Mouse (Mus musculus) hindbrain, embryonic 11.5 days (tissue): Measurements from ENCODE around the gene Mogs. TPM values are rescaled to one million over a fixed set of nuclear protein-coding genes. Genes with fewer than 3 reads are reported as not detected.

ENCODE experiments used
- ATAC-seq: fragments of 200-750 bp; cut with Nextera tagmentation; 2 replicates; pipeline ENCODE4 v1.8.0; 2017; ENCODE audit warnings: mild to moderate bottlenecking, moderate TSS enrichment, moderate library complexity; ENCODE audit not compliant: low FRiP score
- DNase-seq: peaks from one replicate; pipeline ENCODE4 v3.0.0-alpha.2; 2015; ENCODE audit warnings: low spot score
- H3K27ac ChIP-seq: fragments of 300-500 bp; sonication (generic); 2 replicates; pipeline ENCODE4 v1.5.1; 2014; ENCODE audit warnings: mild to moderate bottlenecking, low read depth, low read length
- H3K27me3 ChIP-seq: fragments of 300-500 bp; sonication (generic); 2 replicates; pipeline ENCODE4 v1.6.1; 2014; ENCODE audit warnings: mild to moderate bottlenecking, low read length, moderate library complexity, mixed read lengths; ENCODE audit not compliant: control insufficient read depth, insufficient read depth
- H3K36me3 ChIP-seq: fragments of 300-500 bp; sonication (generic); 2 replicates; pipeline ENCODE4 v1.6.1; 2014; ENCODE audit warnings: mild to moderate bottlenecking, low read length, moderate library complexity, mixed read lengths; ENCODE audit not compliant: control insufficient read depth, insufficient read depth
- H3K4me1 ChIP-seq: fragments of 300-500 bp; sonication (generic); replicated peaks from 2 replicates; pipeline ENCODE4 v1.6.1; 2014; ENCODE audit warnings: low read length, mixed read lengths; ENCODE audit not compliant: control insufficient read depth, insufficient read depth
- H3K4me2 ChIP-seq: fragments of 300-500 bp; sonication (generic); replicated peaks from 2 replicates; pipeline ENCODE4 v1.6.1; 2014; ENCODE audit warnings: mild to moderate bottlenecking, low read depth, low read length
- H3K4me3 ChIP-seq: fragments of 300-500 bp; sonication (generic); 2 replicates; pipeline ENCODE4 v1.5.1; 2014; ENCODE audit warnings: low read depth, low read length
- H3K9ac ChIP-seq: fragments of 300-500 bp; sonication (generic); 2 replicates; pipeline ENCODE4 v1.6.1; 2014; ENCODE audit warnings: low read depth, low read length
- H3K9me3 ChIP-seq: fragments of 300-500 bp; sonication (generic); 2 replicates; pipeline ENCODE4 v1.6.1; 2016; ENCODE audit warnings: low read length; ENCODE audit not compliant: control insufficient read depth
- WGBS: fragments of 180-500 bp; shearing (Covaris S2); extraction: QIAGEN DNeasy Blood & Tissue Kit; methylation state at CpG from one replicate; pipeline ENCODE4 v1.1.7; 2014; 5-methylcytosine and 5-hydroxymethylcytosine counted together
- polyA plus RNA-seq: library from polyadenylated mRNA; unstranded; fragments of >200 nt; fragmentation: Nextera tagmentation; extraction: Ambion mirVana; gene quantifications from 2 replicates; pipeline ENCODE4 v1.2.1, GENCODE M21; 2014

Mogs gene
- polyA plus RNA-seq, 1 experiment from 2014 or later, result 17.1 TPM

GRCm38 (mm10) chr6:83117616-83118015 is 2.3 kb downstream of the Mogs start:
- Histone ChIP-seq H3K9me3 (no peaks in the 10 kb centered on the region), H3K4me2 (no peak overlapping the region), H3K9ac (no peak overlapping the region), H3K4me1 (peaks cover 9% of the 10 kb centered on the region; the same call in 1 of the 2 replicates), H3K36me3 (0 out of 2 replicates have a peak, but pooled peaks cover 7% of the 10 kb centered on the region), H3K27ac (no peak overlapping the region), H3K27me3 (no peaks in the 10 kb centered on the region), H3K4me3 (no peak overlapping the region)
- DNase-seq (no peak), ATAC-seq (no peak)
- WGBS, result 93% methylated on average over 13 of the region's 13 CpGs

DNA sequence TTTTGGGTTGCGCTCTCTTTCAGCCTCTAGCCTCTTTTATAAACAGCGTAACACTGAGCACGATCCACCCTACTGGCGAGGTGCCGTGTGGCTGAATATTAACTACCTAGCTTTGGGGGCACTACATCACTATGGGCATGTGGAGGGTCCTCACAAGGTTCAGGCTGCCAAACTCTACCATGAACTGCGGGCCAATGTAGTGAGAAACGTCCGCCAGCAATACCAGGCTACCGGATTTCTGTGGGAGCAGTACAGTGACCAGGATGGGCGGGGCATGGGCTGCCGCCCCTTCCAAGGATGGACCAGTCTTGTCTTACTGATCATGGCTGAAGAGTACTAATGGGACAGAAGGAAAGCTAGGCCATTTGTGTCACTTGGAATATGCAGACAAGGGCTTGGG is 3.1 kb downstream of the Mogs start:
- WGBS, result 85% methylated on average over 11 of the region's 11 CpGs
- Histone ChIP-seq H3K27ac (no peak overlapping the region), H3K4me3 (no peak overlapping the region), H3K9me3 (no peaks in the 10 kb centered on the region), H3K9ac (0 out of 2 replicates have a peak overlapping the region, but pooled peaks have one; percentile 27), H3K4me2 (no peak overlapping the region), H3K27me3 (no peaks in the 10 kb centered on the region), H3K4me1 (peaks cover 14% of the 10 kb centered on the region; the same call in 1 of the 2 replicates), H3K36me3 (0 out of 2 replicates have a peak, but pooled peaks cover 7% of the 10 kb centered on the region)
- no peak for DNase-seq
- no peak for ATAC-seq

DNA sequence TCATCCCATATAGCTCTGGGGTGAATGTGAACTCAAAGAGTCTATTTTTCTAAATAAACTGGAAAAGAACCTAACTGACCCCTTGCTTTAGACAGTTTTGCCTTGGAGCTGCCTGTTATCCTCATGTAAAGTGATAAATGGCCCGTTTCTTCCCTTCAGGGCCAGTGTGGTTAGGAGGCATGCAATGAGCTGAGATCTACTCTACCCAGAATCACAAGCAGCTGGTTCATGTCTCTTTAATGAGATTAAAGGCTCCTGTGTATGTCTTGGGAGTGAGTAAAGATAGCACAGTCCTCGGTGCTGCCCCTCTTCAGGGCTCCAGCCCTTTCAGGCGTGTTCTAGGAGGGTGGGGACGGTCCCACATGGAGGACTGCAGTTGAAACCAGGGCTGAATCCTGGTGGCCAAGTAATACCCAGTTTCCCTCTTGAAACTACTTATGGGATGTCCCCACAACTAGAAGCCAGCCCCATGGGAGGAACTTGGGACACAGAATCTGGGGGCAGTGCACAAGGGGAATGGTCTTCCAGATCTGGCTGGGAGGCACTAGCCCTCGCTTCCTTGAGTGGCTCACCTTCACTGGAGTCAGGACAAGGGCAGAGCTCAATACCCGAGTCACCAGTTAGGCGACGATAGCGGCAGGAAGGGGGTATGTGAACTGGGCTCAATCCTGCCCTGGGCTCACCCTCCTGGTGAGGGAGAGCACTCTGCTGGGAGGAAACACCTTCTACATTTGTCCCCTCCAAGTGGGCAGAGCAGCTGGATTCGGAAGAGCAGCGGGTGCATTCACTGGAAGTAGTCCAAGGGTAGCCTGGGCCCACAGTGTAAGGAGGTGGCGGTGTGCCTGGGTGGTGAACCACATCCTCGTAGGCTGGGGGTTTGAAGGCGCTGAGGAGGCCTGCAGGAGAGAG is 3.8 kb downstream of the Mogs start:
- peaks cover 14% of the 10 kb centered on the region; the same call in 1 of the 2 replicates for H3K4me1 ChIP-seq
- ATAC-seq, result no peak
- WGBS, result 87% methylated on average over 14 of the region's 14 CpGs

GRCm38 (mm10) chr6:83119734-83120051 is 4.4 kb downstream of the Mogs start:
- Histone ChIP-seq H3K4me3 (peak overlapping the region; percentile 72), H3K9me3 (no peaks in the 10 kb centered on the region), H3K9ac (peak overlapping the region; percentile 91; the same call in 1 of the 2 replicates), H3K4me2 (peak overlapping the region; percentile 81), H3K27ac (no peak overlapping the region), H3K36me3 (0 out of 2 replicates have a peak, but pooled peaks cover 7% of the 10 kb centered on the region), H3K4me1 (peaks cover 17% of the 10 kb centered on the region; the same call in 1 of the 2 replicates), H3K27me3 (no peaks in the 10 kb centered on the region)
- no peak for DNase-seq
- 67% methylated on average over 7 of the region's 7 CpGs for WGBS
- no peak for ATAC-seq

More for the DNA sequence above, 3.8 kb downstream of the Mogs start:
- DNase-seq, result no peak
- H3K36me3 ChIP-seq, result 0 out of 2 replicates have a peak, but pooled peaks cover 7% of the 10 kb centered on the region
- 0 out of 2 replicates have a peak overlapping the region, but pooled peaks have one; percentile 2 for H3K4me3 ChIP-seq
- H3K27me3 ChIP-seq, result no peaks in the 10 kb centered on the region
- no peak overlapping the region for H3K4me2 ChIP-seq
- peak overlapping the region; percentile 91; the same call in 1 of the 2 replicates for H3K9ac ChIP-seq
- H3K27ac ChIP-seq, result no peak overlapping the region
- no peaks in the 10 kb centered on the region for H3K9me3 ChIP-seq

- WGBS, result 1% methylated on average over 37 of the region's 38 CpGs
- H3K27ac ChIP-seq, result peak within 1 kb of the TSS; percentile 99
- H3K4me1 ChIP-seq, result peaks cover 18% of the 10 kb centered on the region
- H3K27me3 ChIP-seq, result no peaks in the 10 kb centered on the region
- DNase-seq (peak; percentile 93), ATAC-seq (peak; percentile 94)
- H3K4me3 ChIP-seq, result peak within 1 kb of the TSS; percentile 80
- peak within 1 kb of the TSS; percentile 97 for H3K9ac ChIP-seq
- 0 out of 2 replicates have a peak, but pooled peaks cover 7% of the 10 kb centered on the region for H3K36me3 ChIP-seq
- H3K4me2 ChIP-seq, result peak within 1 kb of the TSS; percentile 94
- no peaks in the 10 kb centered on the region for H3K9me3 ChIP-seq
Observed at GRCm38 (mm10) chr6:83120930-83121862, 5.9 kb downstream of the Mogs start, which contains the start of gene Wbp1. Gene Wbp1 (minus strand): TSS chr6:83121559.

DNA sequence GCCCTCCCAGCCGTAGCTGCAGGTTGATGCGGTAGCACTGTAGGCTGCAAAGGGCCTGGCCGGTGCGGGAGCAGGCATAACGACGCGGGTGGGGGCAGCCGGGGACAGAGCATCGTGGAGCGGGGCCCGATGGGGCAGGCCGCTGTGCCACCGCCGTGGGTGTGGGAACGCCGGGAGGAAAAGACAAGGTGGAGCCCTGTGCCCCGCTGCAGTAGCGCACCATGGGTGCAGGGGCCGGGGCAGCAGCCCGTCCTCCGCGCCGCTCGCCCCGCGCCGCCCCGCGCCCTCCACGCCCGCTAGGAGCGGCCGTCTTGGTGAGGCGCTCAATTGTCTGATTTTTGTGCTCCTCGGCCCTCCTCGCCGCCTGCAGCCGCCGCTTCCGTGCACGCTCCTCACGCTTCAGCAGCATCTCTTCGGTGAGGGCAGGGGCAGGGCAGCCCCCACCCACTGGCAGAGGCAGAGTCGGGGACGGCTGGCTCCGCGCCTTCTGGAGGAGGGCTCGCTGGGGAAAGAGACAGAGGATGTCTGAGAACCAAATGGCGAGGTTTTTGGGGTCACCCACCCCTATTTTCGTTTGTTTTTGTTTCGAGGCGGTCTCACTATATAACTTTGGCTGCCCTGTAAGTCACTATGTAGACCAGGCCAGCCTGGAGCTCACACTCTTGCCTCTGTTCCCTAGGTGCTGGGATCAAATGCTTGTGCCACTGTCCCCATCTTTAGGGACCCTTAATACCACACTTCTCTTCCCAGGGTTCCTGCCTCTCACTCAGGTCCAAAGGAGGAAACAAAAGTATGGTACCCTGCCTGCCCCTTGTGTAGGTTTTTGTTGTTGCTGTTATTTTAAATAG is 6.8 kb downstream of the Mogs start:
- Histone ChIP-seq H3K4me3 (peak overlapping the region; percentile 80), H3K4me2 (peak overlapping the region; percentile 94), H3K4me1 (peaks cover 18% of the 10 kb centered on the region), H3K9ac (peak overlapping the region; percentile 97), H3K9me3 (no peaks in the 10 kb centered on the region), H3K36me3 (0 out of 2 replicates have a peak, but pooled peaks cover 7% of the 10 kb centered on the region), H3K27me3 (no peaks in the 10 kb centered on the region), H3K27ac (peak overlapping the region; percentile 99)
- ATAC-seq (no peak), DNase-seq (no peak)
- 1% methylated on average over 40 of the region's 52 CpGs for WGBS

DNA sequence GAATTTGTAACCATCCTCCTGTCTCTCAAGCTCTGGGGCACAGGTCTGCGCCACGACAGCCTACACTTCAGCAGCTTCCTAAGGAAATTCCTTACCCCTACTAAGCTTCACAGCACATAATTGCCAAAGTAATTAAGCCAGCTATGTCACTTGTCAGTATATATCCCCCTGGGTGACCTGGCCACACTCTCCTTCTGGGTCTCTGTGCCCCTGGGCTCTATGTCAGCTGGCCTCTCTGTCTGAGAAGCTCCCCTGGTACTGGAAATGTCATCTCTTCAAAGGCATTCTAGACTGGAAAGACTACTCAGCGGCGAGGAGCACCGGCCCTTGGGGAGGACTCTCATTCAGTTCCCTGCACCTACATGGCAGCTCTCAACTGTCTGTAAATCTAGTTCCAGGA is 7.7 kb downstream of the Mogs start:
- 0 out of 2 replicates have a peak, but pooled peaks cover 7% of the 10 kb centered on the region for H3K36me3 ChIP-seq
- H3K27ac ChIP-seq, result peak overlapping the region; percentile 99; the same call in 1 of the 2 replicates
- H3K4me3 ChIP-seq, result peak overlapping the region; percentile 80
- no peaks in the 10 kb centered on the region for H3K27me3 ChIP-seq
- H3K9ac ChIP-seq, result peak overlapping the region; percentile 97; the same call in 1 of the 2 replicates
- 72% methylated on average over 5 of the region's 5 CpGs for WGBS
- DNase-seq (no peak), ATAC-seq (no peak)
- H3K4me1 ChIP-seq, result peaks cover 18% of the 10 kb centered on the region
- no peaks in the 10 kb centered on the region for H3K9me3 ChIP-seq
- H3K4me2 ChIP-seq, result peak overlapping the region; percentile 94
